Mouse (Mus musculus): Measurements from ENCODE around the gene Cox4i1. TPM values are rescaled to one million over a fixed set of nuclear protein-coding genes. Genes with fewer than 3 reads are reported as not detected.
A peak's percentile ranks its signal among the peaks of the same experiment; 100 is the strongest.

Gene Cox4i1
- polyA plus RNA-seq, 1 experiment from 2014 or later = 2,414 TPM

GRCm38 (mm10) chr8:120706193-120706592 lies 38.2 kb downstream of the Cox4i1 start:
- Histone ChIP-seq H3K4me3 (ENCODE audit: low read length) (no peak overlapping the region), H3K4me2 (ENCODE audit: low read depth, low read length) (no peak overlapping the region), H3K4me1 (ENCODE audit: control insufficient read depth, insufficient read depth, low read length) (no peaks in the 10 kb centered on the region), H3K27ac (ENCODE audit: low read length) (no peak overlapping the region), H3K36me3 (ENCODE audit: control insufficient read depth, insufficient read depth) (no peaks in the 10 kb centered on the region), H3K9me3 (replicated peaks; ENCODE audit: control insufficient read depth, low read length) (no peaks in the 10 kb centered on the region), H3K9ac (ENCODE audit: low read length) (no peak overlapping the region), H3K27me3 (ENCODE audit: control insufficient read depth, insufficient read depth, low read length) (no peaks in the 10 kb centered on the region)
- no peak for ATAC-seq (replicated peaks; ENCODE audit: extremely low read depth, insufficient read depth, low FRiP score)
- WGBS = 76% methylated on average over 3 of the region's 3 CpGs

GRCm38 (mm10) chr8:120709176-120709575 lies 41.2 kb downstream of the Cox4i1 start:
- 55% methylated on average over 10 of the region's 10 CpGs for WGBS
- H3K9ac ChIP-seq (ENCODE audit: low read length) = no peak overlapping the region
- no peaks in the 10 kb centered on the region for H3K36me3 ChIP-seq (ENCODE audit: control insufficient read depth, insufficient read depth)
- H3K27me3 ChIP-seq (ENCODE audit: control insufficient read depth, insufficient read depth, low read length) = no peaks in the 10 kb centered on the region
- no peaks in the 10 kb centered on the region for H3K9me3 ChIP-seq (replicated peaks; ENCODE audit: control insufficient read depth, low read length)
- H3K27ac ChIP-seq (ENCODE audit: low read length) = no peak overlapping the region
- H3K4me2 ChIP-seq (ENCODE audit: low read depth, low read length) = no peak overlapping the region
- no peaks in the 10 kb centered on the region for H3K4me1 ChIP-seq (ENCODE audit: control insufficient read depth, insufficient read depth, low read length)
- H3K4me3 ChIP-seq (ENCODE audit: low read length) = no peak overlapping the region
- ATAC-seq (replicated peaks; ENCODE audit: extremely low read depth, insufficient read depth, low FRiP score) = no peak

GRCm38 (mm10) chr8:120715200-120715599 lies 47.2 kb downstream of the Cox4i1 start:
- H3K4me3 ChIP-seq (ENCODE audit: low read length) = no peak overlapping the region
- ATAC-seq (replicated peaks; ENCODE audit: extremely low read depth, insufficient read depth, low FRiP score) = no peak
- H3K4me2 ChIP-seq (ENCODE audit: low read depth, low read length) = no peak overlapping the region
- peak overlapping the region; percentile 25; the same call in 1 of the 2 replicates for H3K27ac ChIP-seq (ENCODE audit: low read length)
- no peaks in the 10 kb centered on the region for H3K9me3 ChIP-seq (replicated peaks; ENCODE audit: control insufficient read depth, low read length)
- WGBS = 63% methylated on average over 6 of the region's 6 CpGs
- peaks cover 8% of the 10 kb centered on the region; the same call in 1 of the 2 replicates for H3K4me1 ChIP-seq (ENCODE audit: control insufficient read depth, insufficient read depth, low read length)
- no peaks in the 10 kb centered on the region for H3K36me3 ChIP-seq (ENCODE audit: control insufficient read depth, insufficient read depth)
- no peak overlapping the region for H3K9ac ChIP-seq (ENCODE audit: low read length)
- H3K27me3 ChIP-seq (ENCODE audit: control insufficient read depth, insufficient read depth, low read length) = no peaks in the 10 kb centered on the region

GRCm38 (mm10) chr8:120715996-120716680 lies 48.1 kb downstream of the Cox4i1 start:
- peak overlapping the region; percentile 18; the same call in 1 of the 2 replicates for H3K27ac ChIP-seq (ENCODE audit: low read length)
- ATAC-seq (replicated peaks; ENCODE audit: extremely low read depth, insufficient read depth, low FRiP score) = no peak
- whole genome bisulfite sequencing = 66% methylated on average over 15 of the region's 15 CpGs

GRCm38 (mm10) chr8:120719586-120720236 lies 51.7 kb downstream of the Cox4i1 start:
- H3K9me3 ChIP-seq (replicated peaks; ENCODE audit: control insufficient read depth, low read length) = peaks cover 4% of the 10 kb centered on the region; the same call in 1 of the 2 replicates
- peaks cover 8% of the 10 kb centered on the region; the same call in 1 of the 2 replicates for H3K4me1 ChIP-seq (ENCODE audit: control insufficient read depth, insufficient read depth, low read length)
- 0 out of 2 replicates have a peak, but pooled peaks cover 1% of the 10 kb centered on the region for H3K27me3 ChIP-seq (ENCODE audit: control insufficient read depth, insufficient read depth, low read length)
- H3K4me3 ChIP-seq (ENCODE audit: low read length) = no peak overlapping the region
- no peak overlapping the region for H3K27ac ChIP-seq (ENCODE audit: low read length)
- no peak for ATAC-seq (replicated peaks; ENCODE audit: extremely low read depth, insufficient read depth, low FRiP score)
- H3K4me2 ChIP-seq (ENCODE audit: low read depth, low read length) = no peak overlapping the region
- H3K36me3 ChIP-seq (ENCODE audit: control insufficient read depth, insufficient read depth) = no peaks in the 10 kb centered on the region
- H3K9ac ChIP-seq (ENCODE audit: low read length) = no peak overlapping the region
- WGBS = 63% methylated on average over 19 of the region's 19 CpGs

More at GRCm38 (mm10) chr8:120715996-120716680, 48.1 kb downstream of the Cox4i1 start:
- Histone ChIP-seq H3K27me3 (ENCODE audit: control insufficient read depth, insufficient read depth, low read length) (no peaks in the 10 kb centered on the region), H3K4me3 (ENCODE audit: low read length) (no peak overlapping the region), H3K4me1 (ENCODE audit: control insufficient read depth, insufficient read depth, low read length) (peaks cover 8% of the 10 kb centered on the region; the same call in 1 of the 2 replicates), H3K36me3 (ENCODE audit: control insufficient read depth, insufficient read depth) (no peaks in the 10 kb centered on the region), H3K9ac (ENCODE audit: low read length) (no peak overlapping the region), H3K4me2 (ENCODE audit: low read depth, low read length) (no peak overlapping the region), H3K9me3 (replicated peaks; ENCODE audit: control insufficient read depth, low read length) (no peaks in the 10 kb centered on the region)

- H3K9ac ChIP-seq (ENCODE audit: low read length) = no peak overlapping the region
- ATAC-seq (replicated peaks; ENCODE audit: extremely low read depth, insufficient read depth, low FRiP score) = no peak
- WGBS = 67% methylated on average over 6 of the region's 6 CpGs
- H3K4me3 ChIP-seq (ENCODE audit: low read length) = no peak overlapping the region
- no peaks in the 10 kb centered on the region for H3K4me1 ChIP-seq (ENCODE audit: control insufficient read depth, insufficient read depth, low read length)
- no peaks in the 10 kb centered on the region for H3K36me3 ChIP-seq (ENCODE audit: control insufficient read depth, insufficient read depth)
- peaks cover 4% of the 10 kb centered on the region; the same call in 1 of the 2 replicates for H3K9me3 ChIP-seq (replicated peaks; ENCODE audit: control insufficient read depth, low read length)
- no peak overlapping the region for H3K27ac ChIP-seq (ENCODE audit: low read length)
- H3K4me2 ChIP-seq (ENCODE audit: low read depth, low read length) = no peak overlapping the region
- H3K27me3 ChIP-seq (ENCODE audit: control insufficient read depth, insufficient read depth, low read length) = 0 out of 2 replicates have a peak, but pooled peaks cover 2% of the 10 kb centered on the region
Observed at GRCm38 (mm10) chr8:120723025-120723424, 55.0 kb downstream of the Cox4i1 start.

Other genes with a start within 250 kb of the Cox4i1 start
- gene Gins2, start 78.9 kb upstream of the Cox4i1 start, polyA plus RNA-seq (2015; fragmentation: Nextera tagmentation; extraction: Ambion mirVana) = 51.0 and 51.1 TPM in 2 replicates
- 4.7 and 5.6 TPM in 2 replicates for gene 1190005I06Rik, start 20.6 kb upstream of the Cox4i1 start, polyA plus RNA-seq (2015; fragmentation: Nextera tagmentation; extraction: Ambion mirVana)
- 0.55 TPM in 1 of 2 replicates, not detected in the other for gene Gm27021, start 143 bp upstream of the Cox4i1 start, polyA plus RNA-seq (2015; fragmentation: Nextera tagmentation; extraction: Ambion mirVana)
- gene Emc8, start 351 bp downstream of the Cox4i1 start, polyA plus RNA-seq (2015; fragmentation: Nextera tagmentation; extraction: Ambion mirVana) = 164 and 168 TPM in 2 replicates
- 19.3 and 22.5 TPM in 2 replicates for gene Irf8, start 68.1 kb downstream of the Cox4i1 start, polyA plus RNA-seq (2015; fragmentation: Nextera tagmentation; extraction: Ambion mirVana)

Data from heart, embryonic 16.5 days (tissue).